Mouse (Mus musculus): ENCODE measurements at regions not wholly inside any gene's neighbourhood (a gene's known extent, or its start where the extent isn't known, plus 50 kb on each side); places are given as distances from the start of the nearest gene placed in this dataset.

GRCm38 (mm10) chr11:117413133-117413532 is 71.0 kb upstream of the Gm11733 start:
- 30% methylated on average over 7 of the region's 7 CpGs for WGBS
- ATAC-seq = no peak
- H3K4me1 ChIP-seq (ENCODE audit: control insufficient read depth, insufficient read depth, low read length) = peaks cover 48% of the 10 kb centered on the region
- H3K9me3 ChIP-seq (replicated peaks; ENCODE audit: control insufficient read depth, low read length, poor library complexity, severe bottlenecking) = no peaks in the 10 kb centered on the region
- H3K4me3 ChIP-seq (ENCODE audit: low read depth, low read length) = no peak overlapping the region
- H3K36me3 ChIP-seq (ENCODE audit: control insufficient read depth, insufficient read depth, low read length) = no peaks in the 10 kb centered on the region
- no peak overlapping the region for H3K4me2 ChIP-seq (ENCODE audit: low read length)
- no peak overlapping the region for H3K9ac ChIP-seq (ENCODE audit: low read depth, low read length)
- H3K27ac ChIP-seq (ENCODE audit: low read length) = no peak overlapping the region
- no peaks in the 10 kb centered on the region for H3K27me3 ChIP-seq (ENCODE audit: control insufficient read depth, insufficient read depth, low read depth, low read length)

- Histone ChIP-seq H3K4me2 (ENCODE audit: low read length) (no peak overlapping the region), H3K4me1 (ENCODE audit: control insufficient read depth, insufficient read depth, low read length) (peaks cover 38% of the 10 kb centered on the region), H3K27me3 (ENCODE audit: control insufficient read depth, insufficient read depth, low read depth, low read length) (no peaks in the 10 kb centered on the region), H3K27ac (ENCODE audit: low read length) (no peak overlapping the region; the same call in 1 of the 2 replicates), H3K9ac (ENCODE audit: low read depth, low read length) (no peak overlapping the region), H3K9me3 (replicated peaks; ENCODE audit: control insufficient read depth, low read length, poor library complexity, severe bottlenecking) (no peaks in the 10 kb centered on the region), H3K36me3 (ENCODE audit: control insufficient read depth, insufficient read depth, low read length) (no peaks in the 10 kb centered on the region), H3K4me3 (ENCODE audit: low read depth, low read length) (no peak overlapping the region)
- WGBS = 15% methylated on average over 11 of the region's 11 CpGs
- ATAC-seq = no peak
These were observed 70.0 kb upstream of the Gm11733 start for GRCm38 (mm10) chr11:117413942-117414705.

GRCm38 (mm10) chr11:117414871-117415323 is 69.3 kb upstream of the Gm11733 start:
- peaks cover 31% of the 10 kb centered on the region for H3K4me1 ChIP-seq (ENCODE audit: control insufficient read depth, insufficient read depth, low read length)
- no peaks in the 10 kb centered on the region for H3K27me3 ChIP-seq (ENCODE audit: control insufficient read depth, insufficient read depth, low read depth, low read length)
- under 1% methylated on average over 21 of the region's 21 CpGs for WGBS
- H3K36me3 ChIP-seq (ENCODE audit: control insufficient read depth, insufficient read depth, low read length) = no peaks in the 10 kb centered on the region
- H3K4me3 ChIP-seq (ENCODE audit: low read depth, low read length) = peak overlapping the region; percentile 24
- peak overlapping the region; percentile 69 for H3K27ac ChIP-seq (ENCODE audit: low read length)
- peak; percentile 38; the same call in 1 of the 2 replicates for ATAC-seq
- no peaks in the 10 kb centered on the region for H3K9me3 ChIP-seq (replicated peaks; ENCODE audit: control insufficient read depth, low read length, poor library complexity, severe bottlenecking)
- H3K4me2 ChIP-seq (ENCODE audit: low read length) = peak overlapping the region; percentile 49
- peak overlapping the region; percentile 21 for H3K9ac ChIP-seq (ENCODE audit: low read depth, low read length)

- Histone ChIP-seq H3K27me3 (ENCODE audit: control insufficient read depth, insufficient read depth, low read depth, low read length) (no peaks in the 10 kb centered on the region), H3K4me2 (ENCODE audit: low read length) (peak overlapping the region; percentile 49), H3K4me1 (ENCODE audit: control insufficient read depth, insufficient read depth, low read length) (peaks cover 25% of the 10 kb centered on the region), H3K9me3 (replicated peaks; ENCODE audit: control insufficient read depth, low read length, poor library complexity, severe bottlenecking) (no peaks in the 10 kb centered on the region), H3K9ac (ENCODE audit: low read depth, low read length) (peak overlapping the region; percentile 21; the same call in 1 of the 2 replicates), H3K4me3 (ENCODE audit: low read depth, low read length) (peak overlapping the region; percentile 24), H3K36me3 (ENCODE audit: control insufficient read depth, insufficient read depth, low read length) (no peaks in the 10 kb centered on the region), H3K27ac (ENCODE audit: low read length) (peak overlapping the region; percentile 69)
- no peak for ATAC-seq
- WGBS = 1% methylated on average over 14 of the region's 14 CpGs
These were observed 68.7 kb upstream of the Gm11733 start for GRCm38 (mm10) chr11:117415466-117415865.

- Histone ChIP-seq H3K36me3 (ENCODE audit: control insufficient read depth, insufficient read depth, low read length) (no peaks in the 10 kb centered on the region), H3K9me3 (replicated peaks; ENCODE audit: control insufficient read depth, low read length, poor library complexity, severe bottlenecking) (no peaks in the 10 kb centered on the region), H3K27me3 (ENCODE audit: control insufficient read depth, insufficient read depth, low read depth, low read length) (no peaks in the 10 kb centered on the region), H3K4me1 (ENCODE audit: control insufficient read depth, insufficient read depth, low read length) (peaks cover 25% of the 10 kb centered on the region), H3K9ac (ENCODE audit: low read depth, low read length) (no peak overlapping the region), H3K27ac (ENCODE audit: low read length) (peak overlapping the region; percentile 69), H3K4me2 (ENCODE audit: low read length) (peak overlapping the region; percentile 49), H3K4me3 (ENCODE audit: low read depth, low read length) (no peak overlapping the region)
- 0 out of 2 replicates have a peak, but pooled peaks have one; percentile 41 for ATAC-seq
- WGBS = 7% methylated on average over 13 of the region's 13 CpGs
These were observed 68.2 kb upstream of the Gm11733 start for GRCm38 (mm10) chr11:117415955-117416354.

GRCm38 (mm10) chr11:117416984-117417670 is 67.0 kb upstream of the Gm11733 start:
- no peak for ATAC-seq
- 60% methylated on average over 8 of the region's 8 CpGs for WGBS
- Histone ChIP-seq H3K9me3 (replicated peaks; ENCODE audit: control insufficient read depth, low read length, poor library complexity, severe bottlenecking) (no peaks in the 10 kb centered on the region), H3K36me3 (ENCODE audit: control insufficient read depth, insufficient read depth, low read length) (no peaks in the 10 kb centered on the region), H3K4me1 (ENCODE audit: control insufficient read depth, insufficient read depth, low read length) (peaks cover 25% of the 10 kb centered on the region), H3K4me2 (ENCODE audit: low read length) (no peak overlapping the region), H3K4me3 (ENCODE audit: low read depth, low read length) (no peak overlapping the region), H3K9ac (ENCODE audit: low read depth, low read length) (no peak overlapping the region), H3K27ac (ENCODE audit: low read length) (no peak overlapping the region), H3K27me3 (ENCODE audit: control insufficient read depth, insufficient read depth, low read depth, low read length) (no peaks in the 10 kb centered on the region)

GRCm38 (mm10) chr11:117417959-117418574 is 66.1 kb upstream of the Gm11733 start:
- H3K4me1 ChIP-seq (ENCODE audit: control insufficient read depth, insufficient read depth, low read length) = peaks cover 25% of the 10 kb centered on the region
- ATAC-seq = no peak
- WGBS = 43% methylated on average over 9 of the region's 9 CpGs
- no peak overlapping the region for H3K4me2 ChIP-seq (ENCODE audit: low read length)
- H3K27me3 ChIP-seq (ENCODE audit: control insufficient read depth, insufficient read depth, low read depth, low read length) = no peaks in the 10 kb centered on the region
- H3K36me3 ChIP-seq (ENCODE audit: control insufficient read depth, insufficient read depth, low read length) = no peaks in the 10 kb centered on the region
- no peaks in the 10 kb centered on the region for H3K9me3 ChIP-seq (replicated peaks; ENCODE audit: control insufficient read depth, low read length, poor library complexity, severe bottlenecking)
- no peak overlapping the region for H3K9ac ChIP-seq (ENCODE audit: low read depth, low read length)
- no peak overlapping the region for H3K27ac ChIP-seq (ENCODE audit: low read length)
- H3K4me3 ChIP-seq (ENCODE audit: low read depth, low read length) = no peak overlapping the region

- ATAC-seq = no peak
These were observed 65.2 kb upstream of the Gm11733 start for GRCm38 (mm10) chr11:117418939-117419338.

More at GRCm38 (mm10) chr11:117418939-117419338, 65.2 kb upstream of the Gm11733 start:
- WGBS = 91% methylated on average over 3 of the region's 3 CpGs
- Histone ChIP-seq H3K27ac (ENCODE audit: low read length) (no peak overlapping the region), H3K9me3 (replicated peaks; ENCODE audit: control insufficient read depth, low read length, poor library complexity, severe bottlenecking) (no peaks in the 10 kb centered on the region), H3K27me3 (ENCODE audit: control insufficient read depth, insufficient read depth, low read depth, low read length) (no peaks in the 10 kb centered on the region; the same call in 1 of the 2 replicates), H3K4me3 (ENCODE audit: low read depth, low read length) (no peak overlapping the region), H3K36me3 (ENCODE audit: control insufficient read depth, insufficient read depth, low read length) (no peaks in the 10 kb centered on the region), H3K4me1 (ENCODE audit: control insufficient read depth, insufficient read depth, low read length) (peaks cover 21% of the 10 kb centered on the region), H3K4me2 (ENCODE audit: low read length) (no peak overlapping the region), H3K9ac (ENCODE audit: low read depth, low read length) (no peak overlapping the region)

All from midbrain, embryonic 16.5 days (tissue).